Mouse (Mus musculus): ENCODE data around the gene Magea4. TPM values are rescaled to one million over a fixed set of nuclear protein-coding genes. Genes with fewer than 3 reads are reported as not detected.

Gene Magea4
- polyA plus RNA-seq (2012; rRNA removed), result not detected in 2 replicates

GRCm38 (mm10) chrX:72221717-72222116, at the start of gene Magea4:
TSS of gene Magea4 (plus strand) at chrX:72222017.
- TF ChIP-seq CTCF (IDR thresholded peaks at IDR 0.05; ENCODE audit: extremely low read depth, insufficient read length, insufficient replicate concordance, low read depth, low read length) (no peak), POLR2A (IDR thresholded peaks at IDR 0.05; ENCODE audit: low read depth, low read length) (no peak)
- H3K36me3 ChIP-seq (ENCODE audit: control insufficient read depth, insufficient read depth, low read length), result no peaks in the 10 kb centered on the region

GRCm38 (mm10) chrX:72202944-72203554, 18.8 kb upstream of the Magea4 start:
- Histone ChIP-seq H3K27me3 (ENCODE audit: control insufficient read depth, insufficient read depth, low read length) (no peaks in the 10 kb centered on the region), H3K36me3 (ENCODE audit: control insufficient read depth, insufficient read depth, low read length) (no peaks in the 10 kb centered on the region), H3K4me1 (ENCODE audit: control insufficient read depth, insufficient read depth, insufficient read length, low read length) (no peaks in the 10 kb centered on the region), H3K4me3 (ENCODE audit: low read depth, low read length) (no peak overlapping the region), H3K27ac (ENCODE audit: insufficient read depth, low read depth, low read length) (no peak overlapping the region)
- 29% methylated on average over 4 of the region's 4 CpGs for WGBS
- TF ChIP-seq POLR2A (IDR thresholded peaks at IDR 0.05; ENCODE audit: low read depth, low read length) (no peak), CTCF (IDR thresholded peaks at IDR 0.05; ENCODE audit: extremely low read depth, insufficient read length, insufficient replicate concordance, low read depth, low read length) (no peak)

More at GRCm38 (mm10) chrX:72221717-72222116, at the start of gene Magea4:
- no peak within 1 kb of the TSS for H3K4me3 ChIP-seq (ENCODE audit: low read depth, low read length)
- no peaks in the 10 kb centered on the region for H3K27me3 ChIP-seq (ENCODE audit: control insufficient read depth, insufficient read depth, low read length)
- H3K4me1 ChIP-seq (ENCODE audit: control insufficient read depth, insufficient read depth, insufficient read length, low read length), result no peaks in the 10 kb centered on the region
- H3K27ac ChIP-seq (ENCODE audit: insufficient read depth, low read depth, low read length), result no peak within 1 kb of the TSS
- WGBS, result 81% methylated on average over 2 of the region's 2 CpGs

- Histone ChIP-seq H3K36me3 (ENCODE audit: control insufficient read depth, insufficient read depth, low read length) (no peaks in the 10 kb centered on the region), H3K4me3 (ENCODE audit: low read depth, low read length) (no peak overlapping the region), H3K27me3 (ENCODE audit: control insufficient read depth, insufficient read depth, low read length) (no peaks in the 10 kb centered on the region), H3K4me1 (ENCODE audit: control insufficient read depth, insufficient read depth, insufficient read length, low read length) (0 out of 2 replicates have a peak, but pooled peaks cover 2% of the 10 kb centered on the region), H3K27ac (ENCODE audit: insufficient read depth, low read depth, low read length) (no peak overlapping the region)
- TF ChIP-seq POLR2A (IDR thresholded peaks at IDR 0.05; ENCODE audit: low read depth, low read length), result no peak
- TF ChIP-seq CTCF (IDR thresholded peaks at IDR 0.05; ENCODE audit: extremely low read depth, insufficient read length, insufficient replicate concordance, low read depth, low read length), result no peak
- WGBS, result 90% methylated on average over 11 of the region's 11 CpGs
Measured at GRCm38 (mm10) chrX:72270637-72271036, 48.8 kb downstream of the Magea4 start.

Other genes starting within 250 kb of the Magea4 start
- gene Fate1, start 249.0 kb upstream of the Magea4 start, polyA plus RNA-seq (2012; rRNA removed), result not detected in 2 replicates
- not detected in 2 replicates for gene Cnga2, start 230.2 kb upstream of the Magea4 start, polyA plus RNA-seq (2012; rRNA removed)
- 0.67 and 1.6 TPM in 2 replicates for gene Gabre, start 52.8 kb downstream of the Magea4 start, polyA plus RNA-seq (2012; rRNA removed)
- not detected in 2 replicates for gene Magea10, start 164.8 kb downstream of the Magea4 start, polyA plus RNA-seq (2012; rRNA removed)